Mouse (Mus musculus): Measurements from ENCODE around the gene Rab3b.
"Not testable (repeated sequence)": the region's sequence is repeated elsewhere in the genome, so short reads cannot be mapped to it uniquely, and the experiment has no call there.

GRCm38 (mm10) chr4:108927945-108928344 lies 49.1 kb downstream of the Rab3b start:
- not testable (repeated sequence) for TF ChIP-seq CTCF (IDR thresholded peaks at IDR 0.05); POLR2A (IDR thresholded peaks at IDR 0.05; ENCODE audit: insufficient read depth, low read depth, low read length)
